Mouse (Mus musculus) kidney, embryonic 14.5 days (tissue): Measurements from ENCODE around the gene Lrrc74a. TPM values are rescaled to one million over a fixed set of nuclear protein-coding genes. Genes with fewer than 3 reads are reported as not detected.
A peak's percentile ranks its signal among the peaks of the same experiment; 100 is the strongest.

ENCODE experiments used
- ATAC-seq: fragments of 200-750 bp; cut with Nextera tagmentation; 2 replicates; pipeline ENCODE4 v1.8.0; 2017; ENCODE audit warnings: moderate number of reproducible peaks, mild to moderate bottlenecking, moderate TSS enrichment, moderate library complexity; ENCODE audit not compliant: low FRiP score, low TSS enrichment
- H3K27ac ChIP-seq: fragments of 300-500 bp; sonication (generic); 2 replicates; pipeline ENCODE4 v1.5.1; 2014; ENCODE audit warnings: low read depth, mild to moderate bottlenecking, low read length, moderate library complexity, mixed read lengths
- H3K27me3 ChIP-seq: fragments of 300-500 bp; sonication (generic); 2 replicates; pipeline ENCODE4 v1.6.1; 2014; ENCODE audit warnings: mild to moderate bottlenecking, low read length; ENCODE audit not compliant: control insufficient read depth, insufficient read depth
- H3K36me3 ChIP-seq: fragments of 300-500 bp; sonication (generic); 2 replicates; pipeline ENCODE4 v1.6.1; 2014; ENCODE audit warnings: low read length, mixed read lengths; ENCODE audit not compliant: control insufficient read depth, insufficient read depth
- H3K4me1 ChIP-seq: fragments of 300-500 bp; sonication (generic); 2 replicates; pipeline ENCODE4 v1.6.1; 2014; ENCODE audit warnings: low read length, mixed read lengths; ENCODE audit not compliant: control insufficient read depth, insufficient read depth
- H3K4me2 ChIP-seq: fragments of 300-500 bp; sonication (generic); replicated peaks from 2 replicates; pipeline ENCODE4 v1.6.1; 2014; ENCODE audit warnings: low read depth, mild to moderate bottlenecking, low read length
- H3K4me3 ChIP-seq: fragments of 300-500 bp; sonication (generic); 2 replicates; pipeline ENCODE4 v1.5.1; 2014; ENCODE audit warnings: mild to moderate bottlenecking, low read length
- H3K9ac ChIP-seq: fragments of 300-500 bp; sonication (generic); 2 replicates; pipeline ENCODE4 v1.6.1; 2014; ENCODE audit warnings: low read depth, mild to moderate bottlenecking, low read length, moderate library complexity
- H3K9me3 ChIP-seq: fragments of 300-500 bp; sonication (generic); 2 replicates; pipeline ENCODE4 v1.6.1; 2016; ENCODE audit warnings: low read length; ENCODE audit not compliant: control insufficient read depth
- WGBS: fragments of 180-500 bp; shearing (Covaris S2); extraction: QIAGEN DNeasy Blood & Tissue Kit; methylation state at CpG from one replicate; pipeline ENCODE4 v1.1.7; 2014; 5-methylcytosine and 5-hydroxymethylcytosine counted together
- polyA plus RNA-seq: library from polyadenylated mRNA; unstranded; fragments of >200 nt; fragmentation: Nextera tagmentation; extraction: Ambion mirVana; gene quantifications from 2 replicates; pipeline ENCODE4 v1.2.1, GENCODE M21; 2014

Gene Lrrc74a
- polyA plus RNA-seq, 1 experiment from 2014 or later = not detected

- Histone ChIP-seq H3K9ac (no peak overlapping the region), H3K27me3 (no peaks in the 10 kb centered on the region), H3K4me3 (no peak overlapping the region), H3K4me1 (0 out of 2 replicates have a peak, but pooled peaks cover 2% of the 10 kb centered on the region), H3K27ac (no peak overlapping the region), H3K4me2 (no peak overlapping the region), H3K9me3 (no peaks in the 10 kb centered on the region), H3K36me3 (no peaks in the 10 kb centered on the region)
- no peak for ATAC-seq
- WGBS = 88% methylated on average over 3 of the region's 3 CpGs
Observed at GRCm38 (mm10) chr12:86702690-86703089, 31.5 kb upstream of the Lrrc74a start.

- no peaks in the 10 kb centered on the region for H3K27me3 ChIP-seq
- 84% methylated on average over 5 of the region's 5 CpGs for WGBS
- no peak overlapping the region for H3K27ac ChIP-seq
- H3K4me1 ChIP-seq = no peaks in the 10 kb centered on the region
- H3K36me3 ChIP-seq = no peaks in the 10 kb centered on the region
- ATAC-seq = no peak; the same call in 1 of the 2 replicates
- no peaks in the 10 kb centered on the region for H3K9me3 ChIP-seq
- H3K9ac ChIP-seq = no peak overlapping the region
- no peak overlapping the region for H3K4me3 ChIP-seq
- H3K4me2 ChIP-seq = no peak overlapping the region
Observed at GRCm38 (mm10) chr12:86705843-86706242, 28.3 kb upstream of the Lrrc74a start.

GRCm38 (mm10) chr12:86714026-86714425, 20.1 kb upstream of the Lrrc74a start:
- no peak overlapping the region for H3K27ac ChIP-seq
- no peaks in the 10 kb centered on the region for H3K36me3 ChIP-seq
- H3K4me3 ChIP-seq = no peak overlapping the region
- WGBS = 74% methylated on average over 5 of the region's 5 CpGs
- H3K9me3 ChIP-seq = no peaks in the 10 kb centered on the region
- H3K27me3 ChIP-seq = no peaks in the 10 kb centered on the region
- ATAC-seq = no peak
- H3K4me1 ChIP-seq = no peaks in the 10 kb centered on the region
- no peak overlapping the region for H3K9ac ChIP-seq
- no peak overlapping the region for H3K4me2 ChIP-seq

GRCm38 (mm10) chr12:86715401-86715800, 18.8 kb upstream of the Lrrc74a start:
- Histone ChIP-seq H3K4me2 (no peak overlapping the region), H3K9ac (no peak overlapping the region), H3K27ac (no peak overlapping the region), H3K36me3 (no peaks in the 10 kb centered on the region; the same call in 1 of the 2 replicates), H3K4me3 (no peak overlapping the region), H3K9me3 (no peaks in the 10 kb centered on the region), H3K27me3 (no peaks in the 10 kb centered on the region), H3K4me1 (no peaks in the 10 kb centered on the region)
- WGBS = 46% methylated on average over 5 of the region's 5 CpGs
- ATAC-seq = no peak

- Histone ChIP-seq H3K9me3 (no peaks in the 10 kb centered on the region), H3K27ac (no peak overlapping the region), H3K4me2 (no peak overlapping the region), H3K27me3 (no peaks in the 10 kb centered on the region), H3K4me3 (no peak overlapping the region), H3K36me3 (no peaks in the 10 kb centered on the region; the same call in 1 of the 2 replicates), H3K4me1 (no peaks in the 10 kb centered on the region), H3K9ac (no peak overlapping the region)
- ATAC-seq = no peak
- 88% methylated on average over 11 of the region's 11 CpGs for WGBS
Observed at GRCm38 (mm10) chr12:86716962-86717361, 17.2 kb upstream of the Lrrc74a start.

GRCm38 (mm10) chr12:86719961-86720639, 14.1 kb upstream of the Lrrc74a start:
- no peaks in the 10 kb centered on the region; the same call in 1 of the 2 replicates for H3K36me3 ChIP-seq
- H3K9me3 ChIP-seq = no peaks in the 10 kb centered on the region
- no peak overlapping the region for H3K9ac ChIP-seq
- no peak overlapping the region for H3K4me2 ChIP-seq
- 0 out of 2 replicates have a peak, but pooled peaks cover 1% of the 10 kb centered on the region for H3K4me1 ChIP-seq
- WGBS = 83% methylated on average over 18 of the region's 18 CpGs
- H3K4me3 ChIP-seq = no peak overlapping the region
- ATAC-seq = no peak
- H3K27ac ChIP-seq = no peak overlapping the region
- H3K27me3 ChIP-seq = no peaks in the 10 kb centered on the region

GRCm38 (mm10) chr12:86721453-86721852, 12.7 kb upstream of the Lrrc74a start:
- Histone ChIP-seq H3K36me3 (no peaks in the 10 kb centered on the region; the same call in 1 of the 2 replicates), H3K4me3 (no peak overlapping the region), H3K9me3 (no peaks in the 10 kb centered on the region), H3K27ac (no peak overlapping the region), H3K4me2 (no peak overlapping the region), H3K9ac (no peak overlapping the region), H3K4me1 (0 out of 2 replicates have a peak, but pooled peaks cover 3% of the 10 kb centered on the region), H3K27me3 (no peaks in the 10 kb centered on the region)
- 83% methylated on average over 5 of the region's 5 CpGs for WGBS
- ATAC-seq = no peak

- H3K4me2 ChIP-seq = no peak overlapping the region
- no peaks in the 10 kb centered on the region for H3K27me3 ChIP-seq
- H3K9me3 ChIP-seq = no peaks in the 10 kb centered on the region
- ATAC-seq = no peak
- no peak overlapping the region for H3K27ac ChIP-seq
- no peak overlapping the region for H3K9ac ChIP-seq
- H3K36me3 ChIP-seq = no peaks in the 10 kb centered on the region; the same call in 1 of the 2 replicates
- 62% methylated on average over 2 of the region's 2 CpGs for WGBS
- no peak overlapping the region for H3K4me3 ChIP-seq
- 0 out of 2 replicates have a peak, but pooled peaks cover 3% of the 10 kb centered on the region for H3K4me1 ChIP-seq
Observed at GRCm38 (mm10) chr12:86724300-86724699, 9.9 kb upstream of the Lrrc74a start.

- Histone ChIP-seq H3K27ac (peak overlapping the region; percentile 76; the same call in 1 of the 2 replicates), H3K9ac (peak overlapping the region; percentile 68), H3K27me3 (no peaks in the 10 kb centered on the region), H3K4me3 (peak overlapping the region; percentile 74), H3K4me2 (peak overlapping the region; percentile 96), H3K9me3 (no peaks in the 10 kb centered on the region), H3K36me3 (no peaks in the 10 kb centered on the region), H3K4me1 (0 out of 2 replicates have a peak, but pooled peaks cover 3% of the 10 kb centered on the region)
- under 1% methylated on average over 19 of the region's 19 CpGs for WGBS
- peak; percentile 20 for ATAC-seq
Observed at GRCm38 (mm10) chr12:86725706-86726105, 8.5 kb upstream of the Lrrc74a start.
